Mouse (Mus musculus) layer of hippocampus, adult 8-10 months (tissue): Measurements from ENCODE around the gene 0610009B22Rik. TPM values are rescaled to one million over a fixed set of nuclear protein-coding genes. Genes with fewer than 3 reads are reported as not detected.
A peak's percentile ranks its signal among the peaks of the same experiment; 100 is the strongest.

ENCODE experiments used
- DNase-seq, 2 experiments: peaks; one replicate each; pipeline ENCODE4 v3.0.0; 2022; ENCODE audit warnings: low spot score in 2 of 2
- total RNA-seq, 4 experiments: library from RNA; stranded (reverse); gene quantifications; 2 replicates each; pipeline ENCODE4 v1.2.4; 2022

0610009B22Rik gene
- total RNA-seq, 4 experiments from 2014 or later = 32.5 to 42.6 (median 34.8) TPM

DNA sequence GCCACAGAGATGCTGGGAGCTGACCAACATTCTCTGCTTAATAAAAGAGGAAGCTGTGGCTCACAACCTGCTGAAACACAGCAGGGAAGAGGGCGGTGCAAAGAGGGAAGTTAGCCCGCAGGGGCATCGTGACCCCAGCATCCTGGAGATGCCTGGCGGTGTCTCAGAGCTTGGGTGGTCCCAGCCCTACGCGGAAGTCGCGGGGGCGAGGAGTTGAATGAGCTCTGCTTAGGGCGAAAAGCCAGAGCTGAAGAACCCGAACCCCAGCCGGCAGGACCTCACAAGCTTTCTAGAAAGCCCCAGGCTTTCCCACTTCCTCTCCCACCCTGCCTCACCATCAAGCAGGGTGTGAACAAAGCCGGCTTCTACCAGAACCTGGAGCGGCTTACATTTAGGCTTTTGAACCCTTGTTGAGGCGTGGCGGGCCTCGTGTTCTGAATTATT is 50.7 kb downstream of the 0610009B22Rik start:
- DNase-seq = no peak

DNA sequence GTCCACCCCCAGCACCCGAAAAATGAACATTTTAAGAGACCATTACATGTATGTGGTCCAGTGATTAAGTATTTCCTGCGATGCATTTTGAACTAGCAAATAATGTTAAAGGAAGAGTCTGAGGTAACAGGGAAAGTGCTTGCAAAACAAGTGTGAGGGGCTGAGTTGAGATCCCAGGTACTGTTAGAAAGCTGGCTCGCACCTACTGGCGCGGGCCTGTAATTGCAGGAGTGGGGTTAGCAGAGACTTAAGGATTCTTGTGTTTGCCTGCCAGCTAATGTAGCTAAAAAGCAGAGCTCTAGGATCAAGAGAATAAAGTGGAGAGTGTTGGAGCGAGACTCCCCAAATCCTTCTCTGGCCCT is 52.4 kb downstream of the 0610009B22Rik start:
- DNase-seq = no peak

DNA sequence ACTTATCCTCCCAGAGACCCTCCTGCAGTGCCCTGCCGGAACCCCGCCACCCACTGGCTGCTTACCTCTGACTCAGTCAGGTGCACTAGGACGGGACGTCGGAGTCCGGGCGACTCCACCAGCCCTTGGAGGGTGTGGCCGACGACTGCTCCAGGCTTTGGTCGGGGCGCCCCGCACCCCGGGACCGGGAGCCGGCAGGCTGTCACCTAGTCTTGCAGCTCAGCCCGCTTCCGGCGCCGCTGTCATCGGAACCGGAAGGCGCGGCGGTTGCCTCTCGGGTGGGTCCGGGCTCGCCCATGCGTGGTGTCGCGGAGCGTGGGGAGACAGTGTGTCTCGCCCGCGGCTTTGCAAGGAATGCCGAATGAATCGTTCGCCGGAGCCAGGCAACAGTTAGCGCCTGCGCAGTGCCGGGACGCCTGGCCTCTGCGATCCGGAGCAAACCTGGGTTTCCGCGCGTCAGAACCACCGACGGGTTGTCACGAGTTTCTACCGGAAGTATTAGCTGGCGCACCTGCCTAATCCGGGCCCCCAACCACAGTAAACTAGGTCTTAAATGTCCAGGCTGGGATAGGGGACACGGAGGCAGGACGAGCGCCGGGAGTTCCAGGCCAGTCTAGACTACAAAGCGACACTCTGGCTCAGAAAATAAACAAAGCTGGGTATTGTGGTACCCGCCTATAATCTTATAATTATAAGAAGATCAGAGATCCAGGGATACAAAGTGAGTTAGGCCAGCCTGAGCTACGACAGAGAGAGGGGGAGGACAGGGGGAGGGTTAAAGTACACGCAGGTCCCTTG is 53.0 kb downstream of the 0610009B22Rik start, which contains the start of gene Rmnd5b:
TSS of gene Rmnd5b (minus strand) at position 372 of the 798 bp plus-strand sequence.
- peak; percentile 93 to 95 for DNase-seq

Other genes with a start within 250 kb of the 0610009B22Rik start
- gene Phykpl, start 104.1 kb downstream of the 0610009B22Rik start, total RNA-seq = 10 to 100 TPM in 1 of 4 experiments, 1 to 10 TPM in 3; 7.9 to 10.2 (median 8.9) TPM
- gene Hnrnpab, start 82.0 kb downstream of the 0610009B22Rik start, total RNA-seq = 100 to 1,000 TPM; 123 to 152 (median 135) TPM
- 10 to 100 TPM; 31.8 to 48.9 (median 42.3) TPM for gene Nhp2, start 69.1 kb downstream of the 0610009B22Rik start, total RNA-seq
- gene Rmnd5b, start 53.0 kb downstream of the 0610009B22Rik start, total RNA-seq = 10 to 100 TPM; 52.4 to 58.6 (median 55.4) TPM
- 10 to 100 TPM; 15.0 to 18.9 (median 15.7) TPM for gene N4bp3, start 38.0 kb downstream of the 0610009B22Rik start, total RNA-seq
- 1 to 10 TPM; 1.3 to 2.5 (median 2.0) TPM for gene D930048N14Rik, start 37.9 kb downstream of the 0610009B22Rik start, total RNA-seq
- 10 to 100 TPM; 19.4 to 23.8 (median 20.5) TPM for gene Sec24a, start 74.8 kb upstream of the 0610009B22Rik start, total RNA-seq
- gene Sar1b, start 74.8 kb upstream of the 0610009B22Rik start, total RNA-seq = 10 to 100 TPM; 67.5 to 74.9 (median 70.7) TPM
- gene Jade2, start 168.8 kb upstream of the 0610009B22Rik start, total RNA-seq = 10 to 100 TPM; 50.6 to 54.2 (median 52.0) TPM